Mouse (Mus musculus) cerebellum, adult 9-11 months (tissue): ENCODE measurements around the gene Dync1li1.
A peak's percentile ranks its signal among the peaks of the same experiment; 100 is the strongest.

ENCODE experiments used
- DNase-seq: peaks from one replicate; pipeline ENCODE4 v3.0.0; 2022

The Dync1li1 gene

DNA sequence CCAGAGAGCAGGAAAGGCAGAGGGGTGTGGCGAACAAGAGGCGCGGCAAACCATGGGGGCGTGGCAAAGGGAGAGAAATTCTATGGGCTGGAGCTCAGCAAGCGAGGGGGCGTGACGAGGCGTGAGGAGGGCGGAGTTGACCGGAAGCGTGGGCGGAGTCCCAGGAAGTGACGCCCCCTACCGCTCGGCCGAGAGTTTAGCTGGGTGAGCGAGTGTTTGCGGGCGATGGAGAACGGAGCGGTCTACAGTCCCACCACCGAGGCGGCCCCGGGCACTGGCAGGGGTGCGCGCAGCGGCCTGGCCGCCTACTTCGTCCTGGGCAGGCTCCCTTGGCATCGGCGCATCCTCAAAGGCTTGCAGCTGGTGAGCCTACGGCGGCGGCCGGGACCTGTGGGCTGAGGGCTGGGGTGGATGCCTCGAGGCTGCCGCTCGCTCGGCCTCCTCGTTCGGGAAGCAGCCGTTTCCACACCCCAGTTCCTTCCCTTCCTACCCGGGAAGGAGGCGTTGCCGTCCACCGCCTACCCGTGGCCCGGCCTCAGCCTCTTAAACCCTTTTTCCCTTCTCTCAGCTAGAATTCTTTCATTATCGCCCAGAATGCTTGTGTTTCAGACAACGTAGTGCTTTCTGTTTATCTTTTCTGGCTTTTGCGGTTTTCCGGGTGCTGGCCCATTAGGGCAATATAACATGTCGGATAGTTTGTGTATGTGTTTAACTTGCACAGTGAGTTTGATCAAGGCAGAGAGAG lies 42.6 kb downstream of the Dync1li1 start, which contains the start of gene Cmtm6:
TSS of gene Cmtm6 (plus strand) at position 106 of the 745 bp plus-strand sequence.
- DNase-seq: peak; percentile 93

GRCm38 (mm10) chr9:114731871-114732682 lies 43.5 kb downstream of the Dync1li1 start:
- DNase-seq: no peak

DNA sequence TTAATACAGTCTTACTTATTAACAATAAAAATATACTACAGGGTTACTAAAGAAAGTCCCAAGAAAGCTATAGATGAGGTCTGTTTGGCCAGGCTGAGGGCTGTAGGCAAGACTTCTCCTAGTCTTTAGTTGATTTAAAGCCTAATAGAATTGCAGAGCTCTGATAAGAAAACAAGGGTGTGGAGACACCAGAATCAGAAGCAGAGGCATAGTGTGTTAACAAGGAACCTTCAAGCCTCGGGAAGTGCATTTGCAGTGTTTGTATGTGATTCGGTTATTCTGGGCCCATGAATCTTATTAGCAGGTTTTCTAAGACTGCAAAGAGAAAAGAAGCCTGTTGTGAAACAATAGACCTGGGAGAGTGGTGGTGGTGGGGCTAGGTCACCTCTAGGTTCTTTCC lies 44.6 kb downstream of the Dync1li1 start:
- DNase-seq: no peak

GRCm38 (mm10) chr9:114736442-114736841 lies 47.9 kb downstream of the Dync1li1 start:
- DNase-seq: no peak

DNA sequence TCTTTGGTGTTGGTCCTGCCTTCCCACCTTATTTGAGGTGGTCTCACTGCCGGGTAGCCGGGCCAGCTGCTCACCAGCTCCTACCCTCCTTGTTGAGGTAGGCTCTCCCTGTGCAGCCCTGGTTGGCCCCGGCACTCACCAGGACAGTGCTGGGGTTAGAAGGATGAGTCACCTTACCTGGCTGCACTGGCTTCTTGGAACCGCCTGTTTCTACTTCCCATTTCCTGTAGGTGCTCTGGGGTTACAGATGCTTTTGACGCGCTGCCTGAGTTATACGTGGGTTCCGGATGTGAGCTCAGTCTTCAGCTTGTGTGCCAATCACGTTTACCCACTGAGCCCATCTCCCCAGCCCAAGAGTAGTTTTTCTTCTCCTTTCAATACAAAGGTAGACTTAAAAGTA lies 51.7 kb downstream of the Dync1li1 start:
- DNase-seq: no peak

- no peak for DNase-seq
Observed at GRCm38 (mm10) chr9:114742731-114743130, 54.1 kb downstream of the Dync1li1 start.

DNA sequence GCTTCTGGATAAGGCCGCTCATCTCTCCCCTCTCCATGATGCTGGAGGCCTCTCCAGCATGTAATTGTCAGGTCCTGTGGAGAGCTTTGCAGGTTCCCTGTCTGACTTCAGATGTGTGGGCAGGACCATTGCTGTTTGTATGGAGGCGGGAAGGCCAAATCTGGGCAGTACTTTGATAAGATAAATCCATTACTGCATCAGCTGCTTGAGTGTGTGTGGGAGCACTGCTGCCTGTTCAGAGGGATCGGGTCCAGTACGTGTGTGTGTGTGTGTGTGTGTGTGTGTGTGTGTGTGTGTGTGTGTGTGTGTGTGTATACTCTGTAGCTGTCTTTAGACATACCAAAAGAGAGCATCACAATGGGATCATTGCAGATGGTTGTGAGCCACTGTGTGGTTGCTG lies 56.6 kb downstream of the Dync1li1 start:
- no peak for DNase-seq

DNA sequence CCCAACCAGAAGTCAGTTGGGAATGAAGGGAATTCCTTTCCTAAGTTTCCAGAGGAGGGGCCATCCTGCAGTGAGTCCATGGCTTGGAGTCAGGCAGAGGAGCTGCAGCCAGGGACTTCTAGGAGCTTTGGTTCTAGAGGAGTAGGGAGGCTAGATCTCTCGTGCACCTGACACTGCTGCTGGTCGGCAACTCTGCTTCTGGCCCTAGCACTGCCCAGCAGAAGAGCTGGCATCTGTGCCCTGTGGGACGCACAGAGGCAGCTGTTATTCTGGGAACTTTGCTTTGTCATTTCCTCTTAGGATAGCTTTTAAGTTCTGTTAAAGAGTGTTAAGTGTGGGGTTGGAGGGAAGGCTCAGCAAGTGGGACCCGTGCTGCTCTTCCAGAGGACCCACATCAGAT lies 57.1 kb downstream of the Dync1li1 start:
- DNase-seq: no peak

DNA sequence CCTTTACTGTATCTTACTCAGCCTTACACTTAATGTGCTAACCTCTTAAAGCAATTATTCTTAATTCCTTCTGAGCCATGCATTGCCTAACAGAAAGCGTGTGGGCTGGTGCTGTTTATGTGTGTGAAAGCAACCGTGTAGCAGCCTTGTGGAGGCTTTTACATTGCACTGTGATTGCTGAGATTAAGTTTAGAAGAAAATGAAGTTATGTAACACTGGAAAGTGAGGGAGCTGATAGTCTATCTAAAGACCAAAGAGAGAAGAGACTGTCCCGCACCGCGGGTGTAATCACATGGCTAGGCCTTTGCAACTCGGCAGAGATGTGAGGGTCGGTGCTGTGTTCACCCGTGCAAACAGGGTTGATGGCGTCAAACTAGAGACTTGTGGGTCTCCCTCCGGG lies 58.4 kb downstream of the Dync1li1 start:
- DNase-seq: no peak

GRCm38 (mm10) chr9:114747466-114747865 lies 58.9 kb downstream of the Dync1li1 start:
- DNase-seq: no peak

DNA sequence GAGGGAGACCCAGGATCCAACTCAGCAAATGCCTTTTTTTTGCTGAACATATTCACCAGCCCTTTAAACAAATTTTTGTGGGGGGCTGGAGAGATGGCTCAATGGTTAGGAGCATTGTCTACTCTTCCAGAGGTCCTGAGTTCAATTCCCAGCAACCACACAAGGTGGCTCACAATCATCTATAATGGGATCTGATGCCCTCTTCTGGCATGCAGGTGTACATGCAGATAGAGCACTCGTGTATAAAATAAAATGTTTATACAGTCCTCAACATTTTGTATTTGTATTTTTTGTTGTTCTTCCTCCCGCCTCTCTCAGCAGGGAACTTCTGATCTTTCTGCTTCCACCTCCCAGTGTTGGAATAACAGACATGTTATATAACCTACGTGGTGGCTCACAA lies 63.0 kb downstream of the Dync1li1 start:
- DNase-seq: no peak

DNA sequence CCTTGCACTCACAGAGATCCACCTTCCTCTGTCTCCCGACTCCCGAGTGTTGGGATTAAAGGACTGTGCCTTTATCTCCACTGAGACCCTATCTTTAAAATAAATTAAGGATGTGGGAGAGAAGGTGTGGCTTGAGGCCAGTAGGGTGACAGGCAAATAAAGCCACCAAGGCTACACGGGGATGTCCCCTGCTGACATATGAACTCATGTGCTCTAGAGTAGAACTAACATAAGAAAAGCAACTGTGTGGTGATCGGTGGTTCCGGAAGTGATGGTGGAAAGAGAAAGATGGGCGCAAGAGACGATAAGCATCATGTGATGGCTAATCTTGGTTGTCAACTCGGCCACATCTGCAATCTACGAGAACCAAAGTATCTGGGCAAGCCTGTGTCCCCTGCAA lies 63.7 kb downstream of the Dync1li1 start:
- DNase-seq: no peak

DNA sequence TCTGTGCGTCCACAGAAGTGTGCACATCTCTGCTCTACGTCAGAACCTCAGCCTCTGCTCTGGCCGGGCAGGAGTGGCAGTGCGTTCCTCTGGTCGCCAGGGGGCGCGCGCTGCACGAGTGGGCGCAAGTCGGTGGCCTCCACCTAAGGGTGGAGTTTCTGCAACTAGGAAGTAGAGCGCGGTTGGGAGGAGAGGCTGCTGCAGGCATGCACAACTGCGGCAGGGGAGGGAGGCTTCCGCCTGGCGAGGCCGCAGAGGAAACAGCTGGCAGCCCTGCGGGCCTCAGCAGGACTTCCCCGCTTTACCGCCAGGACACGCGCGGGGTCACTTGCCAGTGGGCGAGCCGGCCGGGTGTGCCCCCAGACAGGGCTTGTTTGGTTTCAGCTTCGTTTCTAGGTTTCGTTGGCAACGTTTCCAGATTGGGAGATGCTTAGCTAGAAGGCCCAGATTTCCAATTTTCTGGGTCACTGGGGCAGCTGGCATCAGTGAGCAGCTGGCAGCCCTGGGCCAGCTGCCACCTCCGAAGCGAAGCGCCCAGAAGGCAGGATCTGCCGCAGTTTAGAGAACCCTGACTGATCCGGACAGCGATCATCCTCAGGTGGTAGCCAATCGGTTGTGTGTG lies 64.4 kb downstream of the Dync1li1 start:
- peak; percentile 89 for DNase-seq

DNA sequence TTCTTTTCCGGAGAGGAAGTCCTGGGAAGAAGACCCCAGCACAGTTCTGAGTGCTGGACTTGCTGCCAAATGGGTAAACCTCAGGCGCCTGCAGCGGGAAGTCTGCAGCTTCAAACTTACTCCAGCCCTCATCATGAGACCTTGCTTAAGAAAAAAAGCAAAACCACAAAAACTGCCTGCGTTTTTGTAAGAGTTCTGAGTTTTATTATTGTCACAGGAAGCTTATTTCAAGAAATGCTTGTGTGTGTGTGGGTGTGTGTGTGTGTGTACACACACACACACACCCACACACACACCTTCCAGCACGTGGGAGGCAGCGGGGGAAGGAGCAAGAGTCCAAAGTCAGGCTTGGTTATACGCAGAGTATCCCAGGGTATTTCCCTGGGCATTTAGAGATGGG lies 69.7 kb downstream of the Dync1li1 start:
- DNase-seq: no peak

GRCm38 (mm10) chr9:114758801-114759200 lies 70.2 kb downstream of the Dync1li1 start:
- no peak for DNase-seq

DNA sequence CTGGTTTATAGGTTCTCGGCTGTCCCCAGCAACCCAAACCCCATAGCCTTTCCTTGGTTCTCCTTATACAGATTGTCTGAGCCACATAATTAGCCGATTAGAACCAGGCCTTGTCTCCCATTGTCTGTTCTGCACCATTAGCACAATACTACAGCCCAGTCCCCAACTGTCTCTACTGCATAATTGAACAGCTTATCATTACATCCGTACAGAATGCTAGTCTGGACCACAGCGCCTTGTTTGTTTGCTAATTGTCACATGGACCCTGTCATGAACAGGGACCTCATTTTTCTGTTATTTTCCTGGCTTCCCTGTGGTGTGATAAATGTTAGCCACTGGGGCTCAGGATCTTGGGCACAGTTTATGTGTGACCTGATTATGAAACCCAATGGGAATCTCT lies 71.3 kb downstream of the Dync1li1 start:
- no peak for DNase-seq

- DNase-seq: no peak
Observed at GRCm38 (mm10) chr9:114760353-114760752, 71.8 kb downstream of the Dync1li1 start.

DNA sequence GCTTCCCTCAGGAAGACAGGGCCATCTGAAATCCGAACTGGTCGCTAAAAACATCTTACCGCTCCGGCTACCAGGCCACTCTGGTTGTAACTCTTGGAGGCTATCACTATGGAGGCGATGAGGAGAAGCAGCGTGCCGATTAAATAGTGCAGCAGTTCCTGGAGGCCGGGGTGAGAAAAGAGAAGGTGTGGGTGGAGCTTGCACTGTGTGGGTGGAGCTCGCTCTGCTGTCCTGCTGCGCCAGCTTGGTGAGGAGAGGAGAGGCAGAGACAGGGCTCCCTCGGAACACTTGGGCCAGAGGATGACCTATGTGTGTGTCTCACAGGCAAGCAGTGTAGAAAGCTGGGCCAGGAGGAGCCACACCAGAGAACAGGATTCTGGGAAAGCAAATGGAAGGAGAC lies 73.3 kb downstream of the Dync1li1 start:
- DNase-seq: no peak

- no peak for DNase-seq
Observed at GRCm38 (mm10) chr9:114763341-114763740, 74.8 kb downstream of the Dync1li1 start.

- DNase-seq: peak; percentile 81
Observed at GRCm38 (mm10) chr9:114767030-114767429, 78.4 kb downstream of the Dync1li1 start.

DNA sequence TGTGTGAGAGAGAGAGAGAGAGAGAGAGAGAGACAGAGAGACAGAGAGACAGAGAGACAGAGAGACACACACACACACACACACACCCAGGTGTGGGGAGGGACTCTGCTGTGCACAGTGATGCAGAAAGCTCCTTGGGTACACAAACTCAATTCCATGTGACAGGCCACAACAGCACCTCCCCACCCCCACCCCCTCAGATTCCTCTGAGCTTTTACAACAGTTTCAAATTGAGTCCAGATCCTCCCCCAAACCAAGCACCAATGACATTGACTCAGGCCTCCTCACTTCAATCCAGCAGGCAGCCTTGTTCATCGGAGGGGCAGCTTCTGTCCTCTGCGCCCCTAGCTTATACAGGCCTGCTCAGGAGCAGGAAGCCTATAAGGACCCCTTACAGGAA lies 78.9 kb downstream of the Dync1li1 start:
- no peak for DNase-seq

DNA sequence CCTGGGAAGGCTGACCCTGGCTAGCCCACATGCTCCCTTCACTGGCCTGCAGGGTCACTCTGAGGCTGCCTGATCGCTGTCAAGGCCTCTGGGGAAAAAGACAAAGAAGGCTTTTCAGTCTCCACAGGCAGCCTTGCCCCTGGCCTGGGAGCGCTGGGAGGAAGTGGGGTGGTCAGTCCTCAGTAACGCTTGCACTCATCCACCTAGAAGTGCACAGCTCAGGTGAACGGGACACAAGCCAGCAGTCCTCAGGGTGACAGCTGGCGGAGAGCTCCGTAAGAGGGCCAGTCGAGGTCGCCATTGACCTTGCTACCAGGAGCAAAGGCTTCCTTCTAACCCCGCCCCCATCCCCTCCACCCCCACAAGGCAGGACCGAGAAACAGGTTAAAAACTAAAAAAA lies 79.5 kb downstream of the Dync1li1 start:
- no peak for DNase-seq

DNA sequence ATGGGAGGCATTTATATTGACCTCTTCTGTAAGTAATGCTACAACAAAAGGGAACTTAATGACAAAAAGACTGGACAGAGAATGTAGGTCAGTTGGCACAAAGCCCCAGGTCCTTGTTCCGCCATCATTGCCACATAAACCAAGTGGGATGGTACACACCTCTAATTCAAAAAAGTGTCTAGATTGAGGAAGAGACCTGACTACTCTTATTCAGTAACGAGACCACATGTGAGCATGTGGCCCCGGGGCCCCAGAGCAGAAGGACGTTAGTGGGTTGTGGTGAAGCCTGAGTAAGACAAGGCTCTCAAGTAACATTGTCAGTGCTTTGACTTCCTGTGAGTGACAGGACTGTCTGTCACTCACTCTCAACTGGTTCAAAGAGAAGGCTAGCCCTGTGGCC lies 81.6 kb downstream of the Dync1li1 start:
- DNase-seq: no peak

DNA sequence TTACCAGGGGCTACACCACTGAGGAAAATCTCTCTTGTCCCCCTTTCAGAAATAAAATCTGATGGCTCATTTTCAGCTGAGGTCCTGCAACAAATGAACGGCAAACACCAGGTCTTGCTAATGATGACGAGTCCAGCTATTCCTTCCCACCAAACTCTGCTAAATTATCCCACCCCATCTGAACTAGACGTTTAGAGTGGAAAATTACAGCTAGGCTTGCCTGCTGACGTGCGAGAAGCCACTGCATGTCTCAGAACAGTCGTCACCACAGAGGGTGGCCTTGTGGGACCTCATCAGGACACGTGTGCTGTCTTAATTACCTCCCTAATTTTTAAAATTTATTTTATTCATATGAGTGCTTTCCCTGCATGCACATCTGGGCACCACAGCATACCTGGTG lies 83.0 kb downstream of the Dync1li1 start:
- DNase-seq: no peak
